Mouse (Mus musculus) hindbrain, postnatal 0 days (tissue): ENCODE results near the gene Zkscan3. TPM values are rescaled to one million over a fixed set of nuclear protein-coding genes. Genes with fewer than 3 reads are reported as not detected.

Experiments used
- ATAC-seq: fragments of 200-750 bp; cut with Nextera tagmentation; 2 replicates; pipeline ENCODE4 v1.8.0; 2017; ENCODE audit warnings: mild to moderate bottlenecking, moderate TSS enrichment, moderate library complexity
- DNase-seq: peaks from one replicate; pipeline ENCODE4 v3.0.0-alpha.2; 2015; ENCODE audit warnings: low spot score
- H3K27ac ChIP-seq: fragments of 300-500 bp; sonication (generic); 2 replicates; pipeline ENCODE4 v1.5.1; 2014; ENCODE audit warnings: mild to moderate bottlenecking
- H3K27me3 ChIP-seq: fragments of 300-500 bp; sonication (generic); 2 replicates; pipeline ENCODE4 v1.6.1; 2014; ENCODE audit warnings: low read length, mixed read lengths; ENCODE audit not compliant: insufficient read depth
- H3K36me3 ChIP-seq: fragments of 300-500 bp; sonication (generic); 2 replicates; pipeline ENCODE4 v1.6.1; 2014; ENCODE audit warnings: low read length, mixed read lengths; ENCODE audit not compliant: insufficient read depth
- H3K4me1 ChIP-seq: fragments of 300-500 bp; sonication (generic); 2 replicates; pipeline ENCODE4 v1.6.1; 2014; ENCODE audit warnings: antibody characterized with exemption, low read length, mixed read lengths; ENCODE audit not compliant: insufficient read depth
- H3K4me2 ChIP-seq: fragments of 300-500 bp; sonication (generic); 2 replicates; pipeline ENCODE4 v1.6.1; 2014; ENCODE audit warnings: low read depth, mild to moderate bottlenecking, low read length, moderate library complexity, mixed read lengths
- H3K4me3 ChIP-seq: fragments of 300-500 bp; sonication (generic); 2 replicates; pipeline ENCODE4 v1.5.1; 2014; ENCODE audit warnings: low read length
- H3K9ac ChIP-seq: fragments of 300-500 bp; sonication (generic); replicated peaks from 2 replicates; pipeline ENCODE4 v1.6.1; 2014; ENCODE audit warnings: mild to moderate bottlenecking, low read length, moderate library complexity, mixed read lengths
- H3K9me3 ChIP-seq: fragments of 300-500 bp; sonication (generic); 2 replicates; pipeline ENCODE4 v1.6.1; 2016; ENCODE audit warnings: low read length, mixed read lengths
- CTCF ChIP-seq: IDR thresholded peaks from 2 replicates; pipeline ENCODE4 v1.5.1; 2016; ENCODE audit warnings: antibody characterized with exemption, control low read depth, low read depth
- WGBS: fragments of 180-500 bp; shearing (Covaris S2); extraction: QIAGEN DNeasy Blood & Tissue Kit; methylation state at CpG from one replicate; pipeline ENCODE4 v1.1.7; 2014; 5-methylcytosine and 5-hydroxymethylcytosine counted together
- polyA plus RNA-seq: library from polyadenylated mRNA; unstranded; fragments of >200 nt; fragmentation: Nextera tagmentation; extraction: Ambion mirVana; gene quantifications from 2 replicates; pipeline ENCODE4 v1.2.1, GENCODE M21; 2015
- total RNA-seq: library from RNA; depleted of rRNA; stranded (reverse); fragments of >200 nt; gene quantifications from 2 replicates; pipeline ENCODE4 v1.2.3, GENCODE M21; 2014

Gene Zkscan3
- total and polyA plus RNA-seq, 2 experiments from 2014 or later, result 45.9 to 47.1 TPM

GRCm38 (mm10) chr13:21408805-21409459 is 6.4 kb upstream of the Zkscan3 start:
- DNase-seq (no peak), ATAC-seq (0 out of 2 replicates have a peak, but pooled peaks have one; percentile 22)
- H3K9ac ChIP-seq, result peak overlapping the region; percentile 50
- no peak for TF ChIP-seq CTCF
- peak overlapping the region; percentile 72; the same call in 1 of the 2 replicates for H3K27ac ChIP-seq
- H3K4me3 ChIP-seq, result peak overlapping the region; percentile 45
- peak overlapping the region; percentile 61 for H3K4me2 ChIP-seq
- H3K36me3 ChIP-seq, result no peaks in the 10 kb centered on the region
- WGBS, result 54% methylated on average over 11 of the region's 11 CpGs
- H3K27me3 ChIP-seq, result no peaks in the 10 kb centered on the region
- H3K4me1 ChIP-seq, result no peaks in the 10 kb centered on the region
- no peaks in the 10 kb centered on the region for H3K9me3 ChIP-seq

- H3K27ac ChIP-seq, result peak overlapping the region; percentile 72
- peak overlapping the region; percentile 50 for H3K9ac ChIP-seq
- H3K27me3 ChIP-seq, result no peaks in the 10 kb centered on the region
- TF ChIP-seq CTCF, result no peak
- ATAC-seq (peak; percentile 98), DNase-seq (peak; percentile 95)
- H3K36me3 ChIP-seq, result no peaks in the 10 kb centered on the region
- H3K4me1 ChIP-seq, result no peaks in the 10 kb centered on the region
- peak overlapping the region; percentile 61 for H3K4me2 ChIP-seq
- WGBS, result 3% methylated on average over 27 of the region's 27 CpGs
- no peaks in the 10 kb centered on the region for H3K9me3 ChIP-seq
- H3K4me3 ChIP-seq, result peak overlapping the region; percentile 45
These were observed 5.6 kb upstream of the Zkscan3 start for GRCm38 (mm10) chr13:21407969-21408804.

DNA sequence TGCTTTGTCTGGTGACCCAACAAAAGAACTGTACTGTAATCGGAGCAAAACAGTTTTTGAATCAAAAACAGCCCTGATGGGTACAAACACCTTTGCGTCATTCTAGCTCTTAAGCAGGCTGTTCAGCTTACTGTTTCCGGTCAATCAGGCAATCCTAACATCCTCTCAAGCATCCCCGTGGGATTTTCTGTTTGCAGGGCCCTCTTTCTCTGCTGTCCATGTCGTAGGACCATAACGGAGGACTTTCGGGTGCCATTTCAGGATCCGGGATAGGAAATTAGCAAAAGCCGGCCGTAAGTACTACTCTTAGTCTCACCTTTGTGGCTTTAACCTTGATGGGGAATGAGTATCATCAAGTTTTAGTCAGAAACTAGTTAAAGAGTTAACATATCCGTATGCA is 4.8 kb upstream of the Zkscan3 start:
- Histone ChIP-seq H3K27ac (0 out of 2 replicates have a peak overlapping the region, but pooled peaks have one; percentile 72), H3K36me3 (no peaks in the 10 kb centered on the region), H3K9ac (peak overlapping the region; percentile 50; the same call in 1 of the 2 replicates), H3K4me2 (peak overlapping the region; percentile 61; the same call in 1 of the 2 replicates), H3K4me3 (no peak overlapping the region; the same call in 1 of the 2 replicates), H3K27me3 (no peaks in the 10 kb centered on the region), H3K4me1 (no peaks in the 10 kb centered on the region), H3K9me3 (no peaks in the 10 kb centered on the region)
- DNase-seq, result no peak
- WGBS, result 79% methylated on average over 11 of the region's 11 CpGs
- TF ChIP-seq CTCF, result no peak
- no peak for ATAC-seq

DNA sequence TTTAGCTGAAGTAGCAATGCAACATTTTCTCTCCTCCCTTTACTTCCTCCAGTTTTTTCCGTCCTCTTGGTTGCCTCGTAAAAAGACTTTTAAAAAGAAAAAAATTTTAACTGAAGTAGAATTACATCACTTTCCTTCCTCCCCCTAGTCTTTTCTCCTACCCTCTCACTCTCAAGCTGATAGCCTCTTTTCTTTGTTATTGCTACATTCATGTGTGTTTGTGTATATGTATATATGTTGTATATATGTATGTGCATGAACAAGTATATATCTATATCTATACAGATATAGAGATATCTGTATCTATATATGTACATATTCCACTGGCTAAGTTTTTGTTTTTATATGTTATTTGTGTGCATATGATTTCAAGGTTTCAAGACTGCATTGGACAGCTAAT is 293 bp upstream of the Zkscan3 start:
- peak; percentile 42 for ATAC-seq
- WGBS, result 0% methylated on average over 2 of the region's 2 CpGs
- no peak for DNase-seq
- Histone ChIP-seq H3K9ac (peak overlapping the region; percentile 88), H3K9me3 (no peaks in the 10 kb centered on the region), H3K4me1 (peaks cover 3% of the 10 kb centered on the region; the same call in 1 of the 2 replicates), H3K27ac (no peak overlapping the region), H3K4me3 (peak overlapping the region; percentile 91), H3K4me2 (peak overlapping the region; percentile 74), H3K36me3 (no peaks in the 10 kb centered on the region), H3K27me3 (no peaks in the 10 kb centered on the region)
- TF ChIP-seq CTCF, result no peak

DNA sequence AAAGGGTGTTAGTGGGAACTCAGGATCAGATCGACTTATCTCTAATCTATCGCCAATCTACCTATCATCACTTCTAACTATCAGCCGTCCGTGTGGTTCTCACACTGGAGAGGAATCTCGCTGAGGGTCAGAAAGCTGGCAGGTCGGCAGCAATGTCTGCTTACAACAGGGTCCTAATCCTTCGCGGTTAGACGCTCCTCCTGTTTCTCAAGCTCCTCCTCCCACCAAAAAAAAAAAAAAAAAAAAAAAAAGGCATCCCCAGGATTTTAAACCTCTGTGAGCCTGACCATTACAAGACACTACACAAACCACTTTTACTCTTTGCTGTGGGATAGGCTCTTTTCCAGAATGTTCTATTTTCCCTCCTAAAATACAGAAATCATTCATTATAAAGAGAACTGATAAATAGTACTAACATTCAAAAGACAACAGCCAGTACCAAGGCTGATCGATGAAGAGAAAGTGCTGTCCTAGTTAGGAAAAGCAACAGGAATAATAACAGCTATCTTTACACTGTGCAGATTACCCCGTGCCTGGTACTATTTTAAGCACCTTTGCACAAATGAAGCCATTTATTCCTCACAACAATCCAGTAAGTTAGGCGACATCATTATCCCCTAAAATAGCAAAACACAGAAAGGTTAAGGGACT is 794 bp downstream of the Zkscan3 start:
- no peak for DNase-seq
- Histone ChIP-seq H3K4me1 (peaks cover 3% of the 10 kb centered on the region; the same call in 1 of the 2 replicates), H3K9me3 (no peaks in the 10 kb centered on the region), H3K4me2 (peak overlapping the region; percentile 74), H3K4me3 (peak overlapping the region; percentile 91), H3K27me3 (no peaks in the 10 kb centered on the region), H3K9ac (peak overlapping the region; percentile 88), H3K27ac (peak overlapping the region; percentile 83), H3K36me3 (no peaks in the 10 kb centered on the region; the same call in 1 of the 2 replicates)
- TF ChIP-seq CTCF, result no peak
- peak; percentile 55 for ATAC-seq
- WGBS, result 17% methylated on average over 12 of the region's 12 CpGs

GRCm38 (mm10) chr13:21401166-21401565 is 1.4 kb downstream of the Zkscan3 start:
- Histone ChIP-seq H3K4me2 (peak overlapping the region; percentile 74), H3K9me3 (no peaks in the 10 kb centered on the region), H3K9ac (peak overlapping the region; percentile 88), H3K4me3 (peak overlapping the region; percentile 91), H3K36me3 (no peaks in the 10 kb centered on the region; the same call in 1 of the 2 replicates), H3K27ac (no peak overlapping the region), H3K4me1 (peaks cover 3% of the 10 kb centered on the region; the same call in 1 of the 2 replicates), H3K27me3 (no peaks in the 10 kb centered on the region)
- 76% methylated on average over 3 of the region's 3 CpGs for WGBS
- DNase-seq, result no peak
- ATAC-seq, result no peak
- TF ChIP-seq CTCF, result no peak
